Mouse (Mus musculus) liver, embryonic 11.5 days (tissue): Measurements from ENCODE around the gene Wfdc3. TPM values are rescaled to one million over a fixed set of nuclear protein-coding genes. Genes with fewer than 3 reads are reported as not detected.
A peak's percentile ranks its signal among the peaks of the same experiment; 100 is the strongest.

Experiments used
- ATAC-seq: fragments of 200-750 bp; cut with Nextera tagmentation; replicated peaks from 2 replicates; pipeline ENCODE4 v1.8.0; 2017; ENCODE audit warnings: moderate number of reproducible peaks, mild to moderate bottlenecking, moderate TSS enrichment, moderate library complexity; ENCODE audit not compliant: low FRiP score
- DNase-seq: peaks from one replicate; pipeline ENCODE4 v3.0.0-alpha.2; 2017; ENCODE audit warnings: low spot score
- H3K27ac ChIP-seq: fragments of 300-500 bp; sonication (generic); 2 replicates; pipeline ENCODE4 v1.5.1; 2014; ENCODE audit warnings: mild to moderate bottlenecking, low read depth, low read length, control low read depth
- H3K27me3 ChIP-seq: fragments of 300-500 bp; sonication (generic); replicated peaks from 2 replicates; pipeline ENCODE4 v1.6.1; 2014; ENCODE audit warnings: low read length, mixed read lengths; ENCODE audit not compliant: control insufficient read depth, insufficient read depth
- H3K36me3 ChIP-seq: fragments of 300-500 bp; sonication (generic); 2 replicates; pipeline ENCODE4 v1.6.1; 2014; ENCODE audit warnings: mild to moderate bottlenecking, low read length, moderate library complexity, mixed read lengths; ENCODE audit not compliant: control insufficient read depth, insufficient read depth
- H3K4me1 ChIP-seq: fragments of 300-500 bp; sonication (generic); replicated peaks from 2 replicates; pipeline ENCODE4 v1.6.1; 2014; ENCODE audit warnings: low read length, mixed read lengths; ENCODE audit not compliant: control insufficient read depth, insufficient read depth
- H3K4me2 ChIP-seq: fragments of 300-500 bp; sonication (generic); 2 replicates; pipeline ENCODE4 v1.6.1; 2014; ENCODE audit warnings: mild to moderate bottlenecking, control low read depth, moderate library complexity
- H3K4me3 ChIP-seq: fragments of 300-500 bp; sonication (generic); 2 replicates; pipeline ENCODE4 v1.5.1; 2014; ENCODE audit warnings: low read depth, low read length, control low read depth
- H3K9ac ChIP-seq: fragments of 300-500 bp; sonication (generic); 2 replicates; pipeline ENCODE4 v1.6.1; 2014; ENCODE audit warnings: low read depth, low read length, control low read depth
- H3K9me3 ChIP-seq: fragments of 300-500 bp; sonication (generic); 2 replicates; pipeline ENCODE4 v1.6.1; 2016; ENCODE audit warnings: low read length, inconsistent platforms, mixed read lengths; ENCODE audit not compliant: control insufficient read depth
- WGBS: fragments of 180-500 bp; shearing (Covaris S2); extraction: QIAGEN DNeasy Blood & Tissue Kit; methylation state at CpG from one replicate; pipeline ENCODE4 v1.1.7; 2014; 5-methylcytosine and 5-hydroxymethylcytosine counted together
- polyA plus RNA-seq: library from polyadenylated mRNA; unstranded; fragments of >200 nt; fragmentation: Nextera tagmentation; extraction: Ambion mirVana; gene quantifications from 2 replicates; pipeline ENCODE4 v1.2.1, GENCODE M21; 2014

Gene Wfdc3
- polyA plus RNA-seq, 1 experiment from 2014 or later: 0.38 TPM

DNA sequence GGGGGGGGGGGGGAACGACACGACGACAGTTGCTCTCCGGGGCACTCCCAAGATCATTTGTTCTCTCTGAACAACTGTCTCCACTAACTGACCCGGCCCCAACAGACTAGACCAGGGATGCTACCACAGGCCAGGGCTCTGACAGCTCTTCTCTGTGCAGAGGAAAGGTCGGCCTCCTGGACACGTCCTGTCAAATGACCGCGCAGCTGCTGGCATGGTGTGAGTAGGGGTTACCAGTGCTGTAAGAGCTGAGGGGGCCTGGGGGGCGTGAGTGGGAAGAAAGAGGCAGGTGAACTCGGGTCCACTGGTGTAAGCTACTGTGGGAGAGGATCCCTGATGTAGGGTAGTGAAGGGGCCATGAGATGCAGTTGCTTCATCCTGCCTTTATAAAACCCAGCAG, 12.1 kb upstream of the Wfdc3 start:
- Histone ChIP-seq H3K4me2 (no peak overlapping the region), H3K36me3 (peaks cover 56% of the 10 kb centered on the region), H3K9ac (no peak overlapping the region), H3K27ac (peak overlapping the region; percentile 30; the same call in 1 of the 2 replicates), H3K9me3 (no peaks in the 10 kb centered on the region), H3K27me3 (no peaks in the 10 kb centered on the region), H3K4me3 (no peak overlapping the region), H3K4me1 (peaks cover 34% of the 10 kb centered on the region)
- ATAC-seq (no peak), DNase-seq (no peak)
- 94% methylated on average over 11 of the region's 11 CpGs for WGBS

- H3K4me3 ChIP-seq: no peak overlapping the region
- peaks cover 49% of the 10 kb centered on the region for H3K36me3 ChIP-seq
- no peak overlapping the region for H3K4me2 ChIP-seq
- DNase-seq (no peak), ATAC-seq (no peak)
- H3K9ac ChIP-seq: no peak overlapping the region
- WGBS: 89% methylated on average over 2 of the region's 2 CpGs
- no peaks in the 10 kb centered on the region for H3K27me3 ChIP-seq
- H3K4me1 ChIP-seq: peaks cover 12% of the 10 kb centered on the region
- no peaks in the 10 kb centered on the region for H3K9me3 ChIP-seq
- no peak overlapping the region for H3K27ac ChIP-seq
Observed at GRCm38 (mm10) chr2:164754800-164755199, 9.1 kb upstream of the Wfdc3 start.

DNA sequence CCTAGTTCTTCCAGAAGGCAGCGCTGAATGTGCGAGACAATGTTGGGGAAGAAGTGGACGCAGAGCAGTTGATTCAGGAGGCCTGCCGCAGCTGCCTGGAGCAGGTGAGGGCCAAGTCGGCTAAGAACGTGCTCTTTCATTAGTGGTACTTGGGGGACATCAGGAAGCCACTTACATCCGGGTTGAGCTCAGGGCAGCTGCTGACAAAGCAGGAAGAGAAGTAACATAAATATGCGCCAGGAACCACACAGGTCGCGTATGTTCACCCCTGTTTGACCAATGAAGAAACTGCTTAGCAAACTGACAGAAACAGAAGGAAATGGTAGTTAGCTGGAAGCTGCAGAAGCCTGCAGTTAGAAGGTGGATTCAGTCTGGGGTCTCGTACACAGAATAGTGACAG, 8.4 kb upstream of the Wfdc3 start:
- Histone ChIP-seq H3K9ac (no peak overlapping the region), H3K9me3 (no peaks in the 10 kb centered on the region), H3K4me1 (peaks cover 5% of the 10 kb centered on the region), H3K4me3 (no peak overlapping the region), H3K27ac (no peak overlapping the region), H3K27me3 (no peaks in the 10 kb centered on the region), H3K4me2 (no peak overlapping the region), H3K36me3 (peaks cover 46% of the 10 kb centered on the region)
- 74% methylated on average over 11 of the region's 11 CpGs for WGBS
- DNase-seq: no peak
- ATAC-seq: no peak

- H3K27me3 ChIP-seq: no peaks in the 10 kb centered on the region
- WGBS: 92% methylated on average over 2 of the region's 2 CpGs
- no peak overlapping the region for H3K4me2 ChIP-seq
- peaks cover 48% of the 10 kb centered on the region for H3K36me3 ChIP-seq
- H3K9ac ChIP-seq: no peak overlapping the region
- no peak for ATAC-seq
- no peak overlapping the region for H3K4me3 ChIP-seq
- DNase-seq: no peak
- no peaks in the 10 kb centered on the region; the same call in 1 of the 2 replicates for H3K4me1 ChIP-seq
- H3K9me3 ChIP-seq: no peaks in the 10 kb centered on the region
- H3K27ac ChIP-seq: no peak overlapping the region
Observed at GRCm38 (mm10) chr2:164752454-164752853, 6.7 kb upstream of the Wfdc3 start.

GRCm38 (mm10) chr2:164748991-164749390, 3.3 kb upstream of the Wfdc3 start:
- H3K9ac ChIP-seq: no peak overlapping the region
- DNase-seq: no peak

DNA sequence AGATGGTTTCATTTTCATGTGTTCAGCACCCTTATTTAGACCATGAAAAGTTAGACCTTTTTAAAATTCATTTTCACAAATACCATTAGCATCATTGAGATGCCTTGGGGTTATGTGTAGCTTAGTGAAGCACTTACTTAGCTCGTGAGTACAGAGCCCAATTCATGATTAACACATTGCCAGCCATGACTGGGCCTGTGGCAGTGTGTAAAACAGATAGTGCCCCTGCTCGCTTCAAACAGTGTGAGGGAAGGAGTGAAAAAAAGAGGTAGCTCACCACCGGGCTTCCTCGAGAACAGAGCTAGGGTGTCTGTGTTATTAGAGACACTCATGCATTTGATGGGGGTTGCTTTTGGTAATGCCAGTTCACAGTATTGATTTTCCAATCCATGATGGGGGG, 2.5 kb upstream of the Wfdc3 start:
- ATAC-seq (no peak), DNase-seq (no peak)
- H3K27me3 ChIP-seq: no peaks in the 10 kb centered on the region
- peaks cover 17% of the 10 kb centered on the region for H3K36me3 ChIP-seq
- H3K9me3 ChIP-seq: no peaks in the 10 kb centered on the region
- no peak overlapping the region for H3K4me2 ChIP-seq
- H3K9ac ChIP-seq: no peak overlapping the region
- H3K27ac ChIP-seq: no peak overlapping the region
- peaks cover 7% of the 10 kb centered on the region; the same call in 1 of the 2 replicates for H3K4me1 ChIP-seq
- no peak overlapping the region for H3K4me3 ChIP-seq
- WGBS: 73% methylated on average over 4 of the region's 4 CpGs

More at GRCm38 (mm10) chr2:164748991-164749390, 3.3 kb upstream of the Wfdc3 start:
- ATAC-seq: no peak
- WGBS: 89% methylated on average over 6 of the region's 6 CpGs
- no peaks in the 10 kb centered on the region for H3K27me3 ChIP-seq
- H3K36me3 ChIP-seq: peaks cover 17% of the 10 kb centered on the region
- H3K4me2 ChIP-seq: no peak overlapping the region
- no peak overlapping the region for H3K27ac ChIP-seq
- no peak overlapping the region for H3K4me3 ChIP-seq
- H3K4me1 ChIP-seq: peaks cover 7% of the 10 kb centered on the region; the same call in 1 of the 2 replicates
- H3K9me3 ChIP-seq: no peaks in the 10 kb centered on the region

DNA sequence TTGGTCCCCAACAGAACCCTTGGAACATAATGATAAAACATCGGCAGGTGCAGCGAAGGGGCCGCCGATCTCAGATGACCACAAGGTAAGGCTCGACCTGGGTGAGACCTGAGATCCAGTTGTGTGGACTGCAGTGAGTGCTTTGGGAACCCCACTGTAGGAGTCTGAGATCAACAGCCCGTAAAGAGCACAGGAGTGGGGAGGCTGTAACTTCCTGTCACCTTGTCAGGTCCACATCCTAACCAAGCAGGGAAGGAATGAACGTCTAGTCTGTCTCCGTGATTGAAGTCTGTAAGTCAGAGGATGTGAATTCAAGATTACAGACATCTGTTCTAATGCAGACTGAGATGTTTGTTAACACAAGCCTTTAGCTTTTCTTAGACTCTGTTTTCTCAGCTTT, 962 bp upstream of the Wfdc3 start:
- DNase-seq (no peak), ATAC-seq (no peak; the same call in 1 of the 2 replicates)
- Histone ChIP-seq H3K9ac (peak overlapping the region; percentile 83), H3K36me3 (peaks cover 12% of the 10 kb centered on the region), H3K9me3 (no peaks in the 10 kb centered on the region), H3K4me3 (peak overlapping the region; percentile 87), H3K4me1 (peaks cover 7% of the 10 kb centered on the region; the same call in 1 of the 2 replicates), H3K27me3 (no peaks in the 10 kb centered on the region), H3K4me2 (peak overlapping the region; percentile 88), H3K27ac (no peak overlapping the region)
- WGBS: 40% methylated on average over 8 of the region's 8 CpGs

GRCm38 (mm10) chr2:164744987-164745386, 744 bp downstream of the Wfdc3 start:
- Histone ChIP-seq H3K4me2 (peak overlapping the region; percentile 88), H3K27ac (no peak overlapping the region), H3K4me1 (peaks cover 7% of the 10 kb centered on the region; the same call in 1 of the 2 replicates), H3K36me3 (peaks cover 7% of the 10 kb centered on the region), H3K27me3 (no peaks in the 10 kb centered on the region), H3K9me3 (no peaks in the 10 kb centered on the region), H3K9ac (peak overlapping the region; percentile 83; the same call in 1 of the 2 replicates), H3K4me3 (peak overlapping the region; percentile 87)
- 59% methylated on average over 13 of the region's 13 CpGs for WGBS
- no peak for DNase-seq
- ATAC-seq: no peak

GRCm38 (mm10) chr2:164739876-164740275, 5.9 kb downstream of the Wfdc3 start:
- H3K27ac ChIP-seq: no peak overlapping the region
- 70% methylated on average over 7 of the region's 7 CpGs for WGBS
- no peaks in the 10 kb centered on the region for H3K27me3 ChIP-seq
- no peaks in the 10 kb centered on the region for H3K36me3 ChIP-seq
- H3K9ac ChIP-seq: no peak overlapping the region
- H3K9me3 ChIP-seq: no peaks in the 10 kb centered on the region
- DNase-seq (no peak), ATAC-seq (no peak)
- no peaks in the 10 kb centered on the region for H3K4me1 ChIP-seq
- H3K4me2 ChIP-seq: no peak overlapping the region
- no peak overlapping the region for H3K4me3 ChIP-seq
